Mouse (Mus musculus): Measurements from ENCODE around the gene Mfap5. TPM values are rescaled to one million over a fixed set of nuclear protein-coding genes. Genes with fewer than 3 reads are reported as not detected.
"Not testable (repeated sequence)": the region's sequence is repeated elsewhere in the genome, so short reads cannot be mapped to it uniquely, and the experiment has no call there.

Mfap5 gene
- 8.8 and 9.2 TPM in 2 replicates for polyA plus RNA-seq (2015; fragmentation: Nextera tagmentation; extraction: Ambion mirVana)

GRCm38 (mm10) chr6:122505545-122505944 lies at the start of gene Mfap5:
Gene Mfap5 (plus strand): TSS chr6:122505845.
- Histone ChIP-seq H3K27ac (ENCODE audit: low read length) (no peak within 1 kb of the TSS), H3K36me3 (ENCODE audit: control insufficient read depth, insufficient read depth, low read length) (no peaks in the 10 kb centered on the region), H3K4me2 (ENCODE audit: low read depth, low read length) (no peak within 1 kb of the TSS), H3K9ac (ENCODE audit: low read depth, low read length) (no peak within 1 kb of the TSS), H3K9me3 (ENCODE audit: control insufficient read depth, low read length) (no peaks in the 10 kb centered on the region), H3K27me3 (replicated peaks; ENCODE audit: control insufficient read depth, insufficient read depth, low read length) (no peaks in the 10 kb centered on the region), H3K4me1 (ENCODE audit: control insufficient read depth, insufficient read depth, low read length) (no peaks in the 10 kb centered on the region), H3K4me3 (ENCODE audit: low read length) (no peak within 1 kb of the TSS)
- WGBS, result 87% methylated on average over 3 of the region's 3 CpGs
- no peak for ATAC-seq

DNA sequence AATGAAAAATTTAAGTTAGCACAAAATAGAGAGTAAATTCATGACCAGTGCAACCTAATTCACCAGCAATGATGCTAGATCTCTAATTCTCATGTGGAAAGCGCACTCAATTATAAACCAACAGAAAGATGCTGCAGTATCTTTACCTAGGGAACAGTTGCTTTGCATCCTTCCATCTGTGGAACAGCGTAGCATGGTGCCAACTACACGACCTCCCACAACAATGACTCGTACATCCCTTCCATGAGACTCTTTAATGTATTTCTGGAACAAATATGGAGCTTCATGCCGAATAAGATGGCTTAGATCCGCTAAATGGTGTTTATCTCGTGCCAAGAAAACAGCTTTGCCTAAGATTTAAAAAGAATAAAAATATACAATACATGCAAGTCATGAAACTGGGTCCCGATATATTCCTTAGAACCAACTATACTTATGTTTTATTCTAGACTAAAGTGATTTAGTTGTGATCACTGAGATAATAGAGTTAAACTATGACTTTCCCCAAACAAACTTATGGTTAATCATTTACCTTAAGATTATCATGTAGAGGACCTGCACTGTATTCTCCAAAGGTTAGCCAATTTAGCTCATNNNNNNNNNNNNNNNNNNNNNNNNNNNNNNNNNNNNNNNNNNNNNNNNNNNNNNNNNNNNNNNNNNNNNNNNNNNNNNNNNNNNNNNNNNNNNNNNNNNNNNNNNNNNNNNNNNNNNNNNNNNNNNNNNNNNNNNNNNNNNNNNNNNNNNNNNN lies 46.5 kb upstream of the Mfap5 start:
- no peaks in the 10 kb centered on the region for H3K4me1 ChIP-seq (ENCODE audit: control insufficient read depth, insufficient read depth, low read length)
- peak; percentile 56; the same call in 1 of the 2 replicates for ATAC-seq
- H3K4me3 ChIP-seq (ENCODE audit: low read length), result no peak overlapping the region
- no peak overlapping the region for H3K9ac ChIP-seq (ENCODE audit: low read depth, low read length)
- H3K36me3 ChIP-seq (ENCODE audit: control insufficient read depth, insufficient read depth, low read length), result no peaks in the 10 kb centered on the region; the same call in 1 of the 2 replicates
- no peaks in the 10 kb centered on the region for H3K9me3 ChIP-seq (ENCODE audit: control insufficient read depth, low read length)
- no peak overlapping the region for H3K4me2 ChIP-seq (ENCODE audit: low read depth, low read length)
- 86% methylated on average over 8 of the region's 8 CpGs for WGBS
- H3K27me3 ChIP-seq (replicated peaks; ENCODE audit: control insufficient read depth, insufficient read depth, low read length), result no peaks in the 10 kb centered on the region
- H3K27ac ChIP-seq (ENCODE audit: low read length), result no peak overlapping the region

GRCm38 (mm10) chr6:122466092-122466713 lies 39.4 kb upstream of the Mfap5 start:
- no peaks in the 10 kb centered on the region for H3K4me1 ChIP-seq (ENCODE audit: control insufficient read depth, insufficient read depth, low read length)
- H3K9ac ChIP-seq (ENCODE audit: low read depth, low read length), result no peak overlapping the region
- no peak overlapping the region for H3K4me3 ChIP-seq (ENCODE audit: low read length)
- 78% methylated on average over 3 of the region's 3 CpGs for WGBS
- no peaks in the 10 kb centered on the region for H3K36me3 ChIP-seq (ENCODE audit: control insufficient read depth, insufficient read depth, low read length)
- no peak for ATAC-seq
- no peak overlapping the region for H3K27ac ChIP-seq (ENCODE audit: low read length)
- H3K9me3 ChIP-seq (ENCODE audit: control insufficient read depth, low read length), result no peaks in the 10 kb centered on the region
- no peak overlapping the region for H3K4me2 ChIP-seq (ENCODE audit: low read depth, low read length)
- no peaks in the 10 kb centered on the region for H3K27me3 ChIP-seq (replicated peaks; ENCODE audit: control insufficient read depth, insufficient read depth, low read length)

DNA sequence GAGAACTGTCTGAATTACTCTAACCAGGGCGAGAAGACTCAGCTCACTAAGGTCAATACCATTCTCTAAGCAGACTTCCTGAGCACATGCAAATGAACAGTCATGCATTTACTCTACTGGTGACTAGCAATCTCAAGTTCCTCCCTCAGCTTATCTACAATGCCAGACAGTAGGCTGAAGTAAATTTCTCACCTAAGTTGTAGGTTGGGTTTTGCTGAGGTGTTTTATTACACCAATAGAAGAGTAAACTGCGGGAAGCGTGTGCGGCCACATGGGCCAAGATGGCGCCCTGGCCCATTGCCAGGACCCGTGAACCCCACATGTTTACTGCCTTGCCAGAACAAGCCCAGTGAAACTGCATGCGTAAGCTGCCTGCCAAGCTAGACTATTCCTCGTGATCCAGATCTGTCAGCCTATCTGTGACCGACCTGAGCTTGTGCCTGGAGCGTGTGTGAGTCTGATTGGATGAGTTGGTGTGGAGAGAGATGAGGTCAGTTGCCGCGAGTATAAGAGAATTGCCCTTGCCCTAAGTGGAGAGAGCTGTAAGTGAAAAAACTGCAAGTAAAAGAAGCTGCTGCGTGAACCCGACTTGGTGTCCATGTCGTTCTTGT lies 36.5 kb upstream of the Mfap5 start:
- Histone ChIP-seq H3K27me3 (replicated peaks; ENCODE audit: control insufficient read depth, insufficient read depth, low read length) (no peaks in the 10 kb centered on the region), H3K4me2 (ENCODE audit: low read depth, low read length) (no peak overlapping the region), H3K9me3 (ENCODE audit: control insufficient read depth, low read length) (no peaks in the 10 kb centered on the region), H3K4me1 (ENCODE audit: control insufficient read depth, insufficient read depth, low read length) (no peaks in the 10 kb centered on the region), H3K27ac (ENCODE audit: low read length) (no peak overlapping the region), H3K4me3 (ENCODE audit: low read length) (no peak overlapping the region), H3K36me3 (ENCODE audit: control insufficient read depth, insufficient read depth, low read length) (no peaks in the 10 kb centered on the region), H3K9ac (ENCODE audit: low read depth, low read length) (no peak overlapping the region)
- ATAC-seq, result peak; percentile 62
- 92% methylated on average over 15 of the region's 15 CpGs for WGBS

- Histone ChIP-seq H3K36me3 (ENCODE audit: control insufficient read depth, insufficient read depth, low read length) (no peaks in the 10 kb centered on the region), H3K4me3 (ENCODE audit: low read length) (no peak overlapping the region), H3K4me1 (ENCODE audit: control insufficient read depth, insufficient read depth, low read length) (no peaks in the 10 kb centered on the region), H3K27ac (ENCODE audit: low read length) (no peak overlapping the region), H3K9me3 (ENCODE audit: control insufficient read depth, low read length) (no peaks in the 10 kb centered on the region), H3K9ac (ENCODE audit: low read depth, low read length) (no peak overlapping the region), H3K4me2 (ENCODE audit: low read depth, low read length) (no peak overlapping the region), H3K27me3 (replicated peaks; ENCODE audit: control insufficient read depth, insufficient read depth, low read length) (no peaks in the 10 kb centered on the region)
- 95% methylated on average over 2 of the region's 2 CpGs for WGBS
- ATAC-seq, result no peak
Measured at GRCm38 (mm10) chr6:122470240-122470639, 35.4 kb upstream of the Mfap5 start.

DNA sequence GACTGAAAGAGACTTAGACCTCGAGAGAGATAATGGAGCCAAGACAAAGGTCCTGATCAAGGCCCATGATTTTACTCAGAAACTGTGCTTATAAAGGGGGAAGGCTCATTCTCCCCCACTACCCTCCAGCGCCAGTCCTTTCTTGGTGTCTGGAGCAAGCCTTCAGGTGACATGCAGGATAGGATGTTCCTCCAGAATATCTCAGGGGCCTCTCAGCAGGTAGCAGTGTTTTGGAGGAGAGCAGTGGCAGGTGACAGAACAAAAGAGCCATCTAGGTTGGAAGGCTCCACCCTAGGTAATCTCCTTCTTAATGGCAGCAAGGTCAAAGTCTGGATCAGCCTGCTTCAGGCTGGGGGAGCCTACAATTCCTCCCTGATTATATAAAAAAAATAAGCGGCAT lies 34.2 kb upstream of the Mfap5 start:
- H3K9ac ChIP-seq (ENCODE audit: low read depth, low read length); H3K4me3 ChIP-seq (ENCODE audit: low read length); H3K4me2 ChIP-seq (ENCODE audit: low read depth, low read length); H3K27me3 ChIP-seq (replicated peaks; ENCODE audit: control insufficient read depth, insufficient read depth, low read length); ATAC-seq; H3K27ac ChIP-seq (ENCODE audit: low read length); H3K9me3 ChIP-seq (ENCODE audit: control insufficient read depth, low read length); H3K4me1 ChIP-seq (ENCODE audit: control insufficient read depth, insufficient read depth, low read length); H3K36me3 ChIP-seq (ENCODE audit: control insufficient read depth, insufficient read depth, low read length): not testable (repeated sequence)
- 93% methylated on average over 3 of the region's 3 CpGs for WGBS

- Histone ChIP-seq H3K4me1 (ENCODE audit: control insufficient read depth, insufficient read depth, low read length) (no peaks in the 10 kb centered on the region), H3K27ac (ENCODE audit: low read length) (no peak overlapping the region), H3K9ac (ENCODE audit: low read depth, low read length) (no peak overlapping the region), H3K4me2 (ENCODE audit: low read depth, low read length) (no peak overlapping the region), H3K27me3 (replicated peaks; ENCODE audit: control insufficient read depth, insufficient read depth, low read length) (no peaks in the 10 kb centered on the region), H3K9me3 (ENCODE audit: control insufficient read depth, low read length) (no peaks in the 10 kb centered on the region), H3K4me3 (ENCODE audit: low read length) (no peak overlapping the region), H3K36me3 (ENCODE audit: control insufficient read depth, insufficient read depth, low read length) (no peaks in the 10 kb centered on the region)
- 66% methylated on average over 3 of the region's 3 CpGs for WGBS
- no peak for ATAC-seq
Measured at GRCm38 (mm10) chr6:122478062-122478461, 27.6 kb upstream of the Mfap5 start.

GRCm38 (mm10) chr6:122485401-122486296 lies 20.0 kb upstream of the Mfap5 start:
- Histone ChIP-seq H3K27me3 (replicated peaks; ENCODE audit: control insufficient read depth, insufficient read depth, low read length) (peaks cover 7% of the 10 kb centered on the region; the same call in 1 of the 2 replicates), H3K9ac (ENCODE audit: low read depth, low read length) (peak overlapping the region; percentile 72), H3K4me1 (ENCODE audit: control insufficient read depth, insufficient read depth, low read length) (no peaks in the 10 kb centered on the region), H3K27ac (ENCODE audit: low read length) (no peak overlapping the region), H3K9me3 (ENCODE audit: control insufficient read depth, low read length) (no peaks in the 10 kb centered on the region), H3K4me3 (ENCODE audit: low read length) (peak overlapping the region; percentile 73), H3K36me3 (ENCODE audit: control insufficient read depth, insufficient read depth, low read length) (no peaks in the 10 kb centered on the region), H3K4me2 (ENCODE audit: low read depth, low read length) (peak overlapping the region; percentile 99)
- peak; percentile 82 for ATAC-seq
- 3% methylated on average over 42 of the region's 91 CpGs for WGBS
